Mouse (Mus musculus) intestine, postnatal 0 days (tissue): ENCODE measurements at regions not wholly inside any gene's neighbourhood (a gene's known extent, or its start where the extent isn't known, plus 50 kb on each side); places are given as distances from the start of the nearest gene placed in this dataset.

Source experiments
- ATAC-seq: fragments of 200-750 bp; cut with Nextera tagmentation; 2 replicates; pipeline ENCODE4 v1.8.0; 2017; ENCODE audit warnings: mild to moderate bottlenecking, moderate TSS enrichment, moderate library complexity
- H3K27ac ChIP-seq: fragments of 300-500 bp; sonication (generic); 2 replicates; pipeline ENCODE4 v1.5.1; 2014; ENCODE audit warnings: mild to moderate bottlenecking, low read depth, low read length, moderate library complexity
- H3K27me3 ChIP-seq: fragments of 300-500 bp; sonication (generic); replicated peaks from 2 replicates; pipeline ENCODE4 v1.6.1; 2014; ENCODE audit warnings: low read length, mixed read lengths; ENCODE audit not compliant: control insufficient read depth, insufficient read depth
- H3K36me3 ChIP-seq: fragments of 300-500 bp; sonication (generic); 2 replicates; pipeline ENCODE4 v1.6.1; 2014; ENCODE audit warnings: mild to moderate bottlenecking, moderate library complexity; ENCODE audit not compliant: control insufficient read depth, insufficient read depth
- H3K4me1 ChIP-seq: fragments of 300-500 bp; sonication (generic); replicated peaks from 2 replicates; pipeline ENCODE4 v1.6.1; 2014; ENCODE audit warnings: antibody characterized with exemption, low read length, mixed read lengths; ENCODE audit not compliant: control insufficient read depth, insufficient read depth
- H3K4me2 ChIP-seq: fragments of 300-500 bp; sonication (generic); replicated peaks from 2 replicates; pipeline ENCODE4 v1.6.1; 2014; ENCODE audit warnings: low read depth, mild to moderate bottlenecking, moderate library complexity
- H3K4me3 ChIP-seq: fragments of 300-500 bp; sonication (generic); 2 replicates; pipeline ENCODE4 v1.5.1; 2014; ENCODE audit warnings: low read depth, low read length
- H3K9ac ChIP-seq: fragments of 300-500 bp; sonication (generic); 2 replicates; pipeline ENCODE4 v1.6.1; 2014; ENCODE audit warnings: mild to moderate bottlenecking, low read depth, low read length
- H3K9me3 ChIP-seq: fragments of 300-500 bp; sonication (generic); 2 replicates; pipeline ENCODE4 v1.6.1; 2016; ENCODE audit warnings: mixed run types; ENCODE audit not compliant: control insufficient read depth
- CTCF ChIP-seq: sonication (generic); IDR thresholded peaks from 2 replicates; pipeline ENCODE4 v1.5.1; 2016; ENCODE audit warnings: low read depth, mild to moderate bottlenecking, control low read depth, antibody characterized with exemption, moderate library complexity
- WGBS: fragments of 180-500 bp; shearing (Covaris S2); extraction: QIAGEN DNeasy Blood & Tissue Kit; methylation state at CpG from one replicate; pipeline ENCODE4 v1.1.7; 2014; 5-methylcytosine and 5-hydroxymethylcytosine counted together

GRCm38 (mm10) chr9:32929826-32930225, 293.8 kb downstream of the Ets1 start:
- no peak overlapping the region for H3K4me3 ChIP-seq
- H3K9me3 ChIP-seq, result no peaks in the 10 kb centered on the region
- WGBS, result 92% methylated on average over 3 of the region's 3 CpGs
- H3K27me3 ChIP-seq, result no peaks in the 10 kb centered on the region
- no peaks in the 10 kb centered on the region for H3K4me1 ChIP-seq
- ATAC-seq, result no peak
- H3K9ac ChIP-seq, result no peak overlapping the region
- no peak for TF ChIP-seq CTCF
- no peak overlapping the region for H3K4me2 ChIP-seq
- no peaks in the 10 kb centered on the region for H3K36me3 ChIP-seq
- no peak overlapping the region for H3K27ac ChIP-seq

- Histone ChIP-seq H3K27ac (no peak overlapping the region), H3K9ac (no peak overlapping the region), H3K4me1 (no peaks in the 10 kb centered on the region), H3K9me3 (no peaks in the 10 kb centered on the region), H3K4me3 (no peak overlapping the region), H3K4me2 (no peak overlapping the region), H3K27me3 (no peaks in the 10 kb centered on the region), H3K36me3 (no peaks in the 10 kb centered on the region)
- no peak for ATAC-seq
- WGBS, result 74% methylated on average over 10 of the region's 10 CpGs
- TF ChIP-seq CTCF, result no peak
Measured at GRCm38 (mm10) chr9:32931266-32932005, 295.4 kb downstream of the Ets1 start.

GRCm38 (mm10) chr9:32933237-32934071, 297.4 kb downstream of the Ets1 start:
- no peaks in the 10 kb centered on the region for H3K36me3 ChIP-seq
- no peaks in the 10 kb centered on the region for H3K9me3 ChIP-seq
- no peak overlapping the region for H3K4me2 ChIP-seq
- no peaks in the 10 kb centered on the region for H3K4me1 ChIP-seq
- no peak overlapping the region for H3K9ac ChIP-seq
- no peak overlapping the region for H3K4me3 ChIP-seq
- ATAC-seq, result no peak
- WGBS, result 37% methylated on average over 7 of the region's 7 CpGs
- H3K27ac ChIP-seq, result peak overlapping the region; percentile 4; the same call in 1 of the 2 replicates
- H3K27me3 ChIP-seq, result no peaks in the 10 kb centered on the region
- no peak for TF ChIP-seq CTCF

GRCm38 (mm10) chr9:32934436-32934835, 298.4 kb downstream of the Ets1 start:
- TF ChIP-seq CTCF, result no peak
- Histone ChIP-seq H3K36me3 (no peaks in the 10 kb centered on the region), H3K4me3 (no peak overlapping the region), H3K9ac (no peak overlapping the region), H3K27me3 (no peaks in the 10 kb centered on the region), H3K27ac (no peak overlapping the region), H3K4me1 (no peaks in the 10 kb centered on the region), H3K9me3 (no peaks in the 10 kb centered on the region), H3K4me2 (no peak overlapping the region)
- no peak for ATAC-seq
- 58% methylated on average over 1 of the region's 1 CpGs for WGBS

- Histone ChIP-seq H3K9me3 (no peaks in the 10 kb centered on the region), H3K9ac (no peak overlapping the region), H3K4me1 (no peaks in the 10 kb centered on the region; the same call in 1 of the 2 replicates), H3K4me2 (no peak overlapping the region), H3K36me3 (no peaks in the 10 kb centered on the region), H3K4me3 (no peak overlapping the region), H3K27me3 (no peaks in the 10 kb centered on the region), H3K27ac (no peak overlapping the region)
- no peak for ATAC-seq
- WGBS, result 62% methylated on average over 9 of the region's 9 CpGs
- TF ChIP-seq CTCF, result no peak
Measured at GRCm38 (mm10) chr9:32936462-32936861, 300.4 kb downstream of the Ets1 start.

GRCm38 (mm10) chr9:32937391-32937790, 301.4 kb downstream of the Ets1 start:
- 84% methylated on average over 7 of the region's 7 CpGs for WGBS
- Histone ChIP-seq H3K4me2 (no peak overlapping the region), H3K9me3 (no peaks in the 10 kb centered on the region), H3K27me3 (no peaks in the 10 kb centered on the region), H3K9ac (no peak overlapping the region), H3K27ac (no peak overlapping the region), H3K36me3 (no peaks in the 10 kb centered on the region), H3K4me3 (no peak overlapping the region), H3K4me1 (no peaks in the 10 kb centered on the region; the same call in 1 of the 2 replicates)
- no peak for TF ChIP-seq CTCF
- no peak for ATAC-seq
